Mouse (Mus musculus) spleen, adult 2 months (tissue): ENCODE measurements at regions not wholly inside any gene's neighbourhood (a gene's known extent, or its start where the extent isn't known, plus 50 kb on each side); places are given as distances from the start of the nearest gene placed in this dataset.

ENCODE experiments used
- CTCF ChIP-seq: fragments of 200-500 bp; IDR thresholded peaks from 2 replicates; pipeline ENCODE4 v1.5.1; 2011; ENCODE audit warnings: mild to moderate bottlenecking, inconsistent platforms; ENCODE audit not compliant: insufficient read depth, insufficient read length, insufficient replicate concordance; ENCODE audit errors: extremely low read depth
- POLR2A ChIP-seq: fragments of 200-500 bp; IDR thresholded peaks from 2 replicates; pipeline ENCODE4 v1.6.1; 2011; ENCODE audit warnings: low read depth, low read length, inconsistent platforms

GRCm38 (mm10) chr13:85437875-85438274 is 148.9 kb upstream of the Rasa1 start:
- no peak for TF ChIP-seq CTCF
- TF ChIP-seq POLR2A = no peak
